Mouse (Mus musculus): ENCODE results near the gene Tpgs1.

The Tpgs1 gene

DNA sequence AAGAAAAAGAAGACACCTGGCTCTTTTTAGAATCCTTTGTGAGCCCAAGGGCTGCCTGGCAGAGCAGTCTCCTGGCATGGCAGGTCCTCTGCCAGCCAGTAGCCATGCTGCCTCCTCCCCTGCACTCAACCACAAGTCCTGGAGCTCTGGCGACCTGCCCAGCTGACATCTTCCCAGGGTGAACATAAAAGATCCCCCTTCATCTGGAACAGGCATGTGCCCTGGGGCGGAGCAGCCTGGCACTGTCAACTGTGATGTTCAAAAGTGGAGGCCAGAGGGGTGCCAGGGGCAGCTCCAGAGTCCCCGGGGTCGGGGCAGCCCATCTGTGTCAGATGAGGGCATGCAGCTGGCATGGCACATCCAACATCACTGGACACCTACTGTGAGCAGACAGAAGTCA lies 45.8 kb downstream of the Tpgs1 start:
- DNase-seq: no peak

DNA sequence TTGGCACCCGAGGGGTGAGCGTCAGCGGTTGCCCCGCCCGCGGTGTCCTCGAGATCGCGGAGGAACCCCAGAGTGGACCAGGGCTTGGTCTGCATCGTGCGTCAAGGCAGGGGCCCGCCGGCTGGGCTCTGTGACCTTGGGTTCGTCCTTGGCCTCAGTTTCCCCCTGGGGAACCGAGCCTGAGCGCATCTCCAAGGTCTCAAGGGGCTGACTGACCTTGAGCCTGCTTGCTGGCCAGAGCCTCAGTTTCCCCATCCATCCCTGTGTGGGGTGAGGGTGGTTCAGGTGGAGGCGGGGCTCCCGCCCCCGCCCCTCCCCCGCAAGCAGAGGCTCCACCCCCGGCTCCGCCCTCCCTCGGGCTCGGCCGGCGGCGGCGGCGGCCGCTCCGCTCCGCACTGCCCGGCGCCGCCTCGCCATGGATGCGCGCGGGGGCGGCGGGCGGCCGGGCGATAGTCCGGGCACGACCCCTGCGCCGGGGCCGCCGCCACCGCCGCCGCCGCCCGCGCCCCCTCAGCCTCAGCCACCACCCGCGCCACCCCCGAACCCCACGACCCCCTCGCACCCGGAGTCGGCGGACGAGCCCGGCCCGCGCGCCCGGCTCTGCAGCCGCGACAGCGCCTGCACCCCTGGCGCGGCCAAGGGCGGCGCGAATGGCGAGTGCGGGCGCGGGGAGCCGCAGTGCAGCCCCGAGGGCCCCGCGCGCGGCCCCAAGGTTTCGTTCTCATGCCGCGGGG lies 47.3 kb downstream of the Tpgs1 start, which contains the start of gene Hcn2:
Hcn2 (plus strand) TSS at position 381 of the 734 bp plus-strand sequence.
- no peak for DNase-seq

GRCm38 (mm10) chr10:79716988-79717355 lies 47.8 kb downstream of the Tpgs1 start:
- DNase-seq: no peak

- peak; percentile 80 for DNase-seq
Observed at GRCm38 (mm10) chr10:79717640-79718357, 48.6 kb downstream of the Tpgs1 start.

DNA sequence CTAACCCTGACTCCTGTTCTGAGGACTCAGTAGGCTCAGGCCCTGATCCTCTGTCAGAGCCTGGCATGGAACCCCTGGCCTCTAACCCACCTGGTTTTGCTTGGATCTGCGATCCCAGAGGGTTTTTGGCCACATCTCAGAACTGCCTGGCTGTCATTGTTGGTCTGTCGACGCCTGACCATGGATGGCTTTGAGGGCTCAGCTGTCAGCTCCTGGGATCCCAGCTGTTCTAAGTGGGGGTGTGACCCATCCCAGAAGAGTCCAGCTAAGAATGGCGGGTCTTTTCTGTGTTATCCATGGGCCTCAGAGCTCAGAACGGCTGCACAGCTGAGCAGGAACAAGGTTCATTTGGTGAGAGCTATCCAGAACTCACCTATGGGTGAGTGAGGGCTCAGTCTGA lies 51.9 kb downstream of the Tpgs1 start:
- no peak for DNase-seq

DNA sequence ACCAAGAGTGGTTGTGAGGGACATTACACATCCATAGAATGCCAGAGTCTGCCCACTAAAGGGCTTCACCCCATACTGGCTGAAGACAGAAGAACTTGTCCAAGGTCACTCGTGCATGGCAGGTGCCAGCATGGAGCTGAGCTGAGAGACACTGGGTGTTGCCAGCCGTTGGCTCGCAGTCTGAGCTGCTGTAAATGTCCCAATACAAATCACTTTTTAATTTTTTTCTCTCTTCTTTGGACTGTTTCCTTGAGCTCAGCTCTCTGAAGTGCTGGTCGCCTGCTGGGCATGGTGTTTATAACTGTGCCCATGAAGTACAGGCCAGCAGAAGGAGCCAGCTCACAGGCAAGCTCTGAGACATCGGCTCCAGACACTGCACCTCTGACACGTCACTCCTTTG lies 53.9 kb downstream of the Tpgs1 start:
- DNase-seq: no peak

DNA sequence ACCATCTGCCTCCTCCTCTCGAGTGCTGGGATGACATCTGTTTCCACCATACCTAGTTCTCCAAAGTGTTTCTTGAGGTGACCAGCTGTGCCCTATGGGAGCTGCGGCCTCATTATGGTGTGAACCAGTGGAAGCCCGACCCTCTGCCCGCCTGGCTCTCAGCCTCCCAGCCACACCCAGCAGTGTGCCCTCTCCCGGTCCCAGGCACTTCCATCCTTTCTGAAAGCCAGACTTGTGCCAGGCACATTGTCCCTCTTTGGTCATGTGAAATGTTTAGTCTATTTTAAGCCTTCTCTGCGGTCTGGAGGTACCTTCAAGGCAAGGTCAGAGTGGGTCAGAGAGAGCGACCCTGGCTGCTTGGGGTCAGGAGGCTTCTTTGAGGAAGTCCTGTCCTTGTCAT lies 54.5 kb downstream of the Tpgs1 start:
- DNase-seq: no peak

Measured in lung, postnatal 36 days (tissue).